Mouse (Mus musculus): ENCODE results near the gene Fance. TPM values are rescaled to one million over a fixed set of nuclear protein-coding genes. Genes with fewer than 3 reads are reported as not detected.
"Not testable (repeated sequence)": the region's sequence is repeated elsewhere in the genome, so short reads cannot be mapped to it uniquely, and the experiment has no call there.

Gene Fance
- polyA plus RNA-seq, 1 experiment from 2014 or later, result 21.9 TPM

DNA sequence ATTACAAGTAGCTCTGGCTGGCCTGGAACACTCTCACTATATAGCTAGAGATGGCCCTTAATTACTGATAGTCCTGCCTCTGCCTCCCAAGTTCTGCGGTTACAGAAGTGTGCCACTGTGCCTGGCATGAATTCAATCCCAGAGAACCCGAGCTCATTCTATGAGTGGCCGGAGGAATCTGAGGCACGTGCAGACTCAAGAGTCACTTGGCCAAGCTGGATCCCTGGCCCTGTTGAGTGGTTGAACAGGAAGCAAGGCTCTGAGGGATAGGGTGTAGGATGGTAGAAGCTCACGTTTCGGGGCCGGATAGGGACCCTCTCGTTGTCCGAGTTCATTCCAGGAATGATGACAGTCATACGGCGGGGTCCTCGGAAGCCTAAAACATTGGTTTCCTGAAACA, 42.6 kb downstream of the Fance start:
- H3K27ac ChIP-seq, result no peak overlapping the region
- no peaks in the 10 kb centered on the region for H3K9me3 ChIP-seq
- ATAC-seq (ENCODE audit: low FRiP score), result no peak
- H3K36me3 ChIP-seq, result no peaks in the 10 kb centered on the region
- H3K4me1 ChIP-seq (replicated peaks), result peaks cover 8% of the 10 kb centered on the region
- no peak overlapping the region for H3K4me3 ChIP-seq
- H3K27me3 ChIP-seq, result peaks cover 67% of the 10 kb centered on the region
- no peak overlapping the region for H3K4me2 ChIP-seq
- no peak overlapping the region for H3K9ac ChIP-seq
- 90% methylated on average over 12 of the region's 12 CpGs for WGBS

DNA sequence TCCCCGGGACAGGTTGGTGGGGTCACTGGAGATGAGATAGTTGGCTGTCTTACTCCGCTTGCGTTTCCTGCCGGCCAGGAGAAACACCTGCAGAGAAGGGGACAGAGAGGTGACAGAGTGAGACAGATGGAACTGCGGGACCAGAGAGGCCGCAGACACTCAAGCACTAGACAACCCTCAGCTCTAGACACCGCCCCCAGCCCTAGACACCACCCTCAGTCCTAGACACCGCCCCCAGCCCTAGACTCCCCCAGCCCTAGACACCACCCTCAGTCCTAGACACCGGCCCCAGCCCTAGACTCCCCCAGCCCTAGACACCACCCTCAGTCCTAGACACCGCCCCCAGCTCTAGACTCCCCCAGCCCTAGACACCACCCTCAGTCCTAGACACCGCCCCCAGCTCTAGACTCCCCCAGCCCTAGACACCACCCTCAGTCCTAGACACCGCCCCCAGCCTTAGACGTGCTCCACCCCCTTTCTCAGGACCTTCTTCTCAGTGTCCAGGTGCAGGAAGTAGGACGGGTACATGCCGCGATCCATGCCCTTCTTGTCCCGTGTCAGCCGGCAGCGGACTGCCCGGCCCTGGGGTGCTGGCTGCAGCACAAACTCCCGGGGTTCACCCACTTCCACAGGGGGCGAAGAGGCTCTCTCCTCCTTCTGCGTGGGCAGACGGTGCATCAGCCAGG, 45.4 kb downstream of the Fance start:
- WGBS, result 16% methylated on average over 21 of the region's 24 CpGs
- H3K27me3 ChIP-seq, result peaks cover 67% of the 10 kb centered on the region

DNA sequence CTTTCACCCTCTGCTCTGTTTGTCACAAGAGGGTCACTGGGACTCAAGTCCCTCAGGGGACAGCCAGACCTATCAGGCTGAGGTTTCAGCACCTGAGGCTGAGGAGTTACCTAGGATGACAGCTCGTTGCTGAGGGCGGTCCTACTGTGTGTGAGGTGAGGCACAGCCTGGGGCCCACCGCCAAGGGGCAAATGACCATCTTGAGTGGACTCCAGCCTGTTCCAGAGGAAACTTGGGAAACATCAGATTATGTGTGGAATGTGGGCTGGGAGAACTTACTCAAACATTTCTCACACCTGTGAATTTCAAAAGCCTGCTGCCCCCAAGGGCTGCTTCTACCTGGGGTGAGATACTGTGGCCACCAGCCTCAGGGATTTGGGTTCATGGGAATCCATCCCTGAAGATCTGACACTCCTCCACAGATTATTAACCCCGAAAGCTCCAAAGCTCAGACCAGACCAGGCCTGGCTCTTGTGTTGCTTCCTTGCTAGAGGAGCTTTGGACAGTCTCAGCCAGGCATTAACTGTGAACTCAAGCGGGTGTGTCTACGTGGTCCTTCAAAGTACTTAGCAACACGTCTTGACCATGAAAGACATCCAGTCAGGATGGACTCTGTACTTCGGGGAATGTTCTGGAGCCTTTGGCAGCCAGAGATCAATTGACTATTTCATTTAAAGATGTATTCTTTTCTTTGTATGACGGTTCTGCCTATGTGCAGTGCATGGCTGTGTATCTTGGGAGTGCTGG, 47.4 kb downstream of the Fance start:
- no peak for ATAC-seq (ENCODE audit: low FRiP score)
- Histone ChIP-seq H3K9me3 (no peaks in the 10 kb centered on the region), H3K4me1 (replicated peaks) (peaks cover 27% of the 10 kb centered on the region), H3K27me3 (peaks cover 83% of the 10 kb centered on the region), H3K36me3 (no peaks in the 10 kb centered on the region), H3K9ac (no peak overlapping the region), H3K4me3 (no peak overlapping the region), H3K4me2 (no peak overlapping the region), H3K27ac (no peak overlapping the region)
- 80% methylated on average over 9 of the region's 9 CpGs for WGBS

More for the DNA sequence above, 45.4 kb downstream of the Fance start:
- not testable (repeated sequence) for H3K36me3 ChIP-seq; H3K27ac ChIP-seq; ATAC-seq (ENCODE audit: low FRiP score); H3K9me3 ChIP-seq; H3K4me3 ChIP-seq; H3K4me2 ChIP-seq; H3K9ac ChIP-seq
- H3K4me1 ChIP-seq (replicated peaks), result peaks cover 17% of the 10 kb centered on the region

DNA sequence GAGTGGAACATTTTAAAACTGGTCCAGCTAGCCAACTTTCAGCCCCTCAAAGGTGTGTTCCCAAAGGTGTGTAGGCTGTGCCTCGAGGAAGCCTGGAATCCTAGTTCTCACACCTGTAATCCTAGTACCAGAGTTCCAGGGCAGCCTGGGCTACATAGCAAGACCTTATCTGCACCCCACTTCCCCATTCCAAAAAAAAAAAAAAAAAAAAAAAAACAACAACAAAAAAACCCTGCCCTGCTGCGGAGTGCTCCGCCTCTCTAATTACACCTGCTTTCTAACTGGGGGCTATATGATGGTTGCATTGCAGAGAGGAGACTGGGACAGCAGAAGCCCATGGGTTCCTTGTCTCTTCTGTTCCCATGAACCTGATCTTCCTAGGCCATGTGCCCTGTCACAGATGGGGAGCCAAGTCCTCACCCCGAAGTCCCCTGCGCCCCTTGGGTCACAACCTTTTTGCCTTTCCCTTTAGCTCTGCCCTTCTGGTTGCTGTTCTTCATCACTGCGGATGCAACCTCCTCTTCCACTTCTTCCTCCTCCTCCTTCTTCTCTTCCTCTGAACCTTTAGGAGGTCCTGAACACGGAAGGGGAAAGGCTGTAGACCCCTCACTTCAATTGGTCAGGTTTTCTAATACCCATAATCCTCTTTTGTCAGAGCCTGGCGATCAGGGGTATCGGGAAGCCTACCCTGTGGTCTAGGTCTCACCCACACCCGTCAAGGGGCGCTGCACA, 48.8 kb downstream of the Fance start:
- Histone ChIP-seq H3K4me2 (peak overlapping the region; percentile 57), H3K4me1 (replicated peaks) (peaks cover 27% of the 10 kb centered on the region), H3K27me3 (peaks cover 88% of the 10 kb centered on the region), H3K4me3 (peak overlapping the region; percentile 36), H3K9ac (peak overlapping the region; percentile 58; the same call in 1 of the 2 replicates), H3K27ac (no peak overlapping the region), H3K36me3 (no peaks in the 10 kb centered on the region), H3K9me3 (no peaks in the 10 kb centered on the region)
- WGBS, result 32% methylated on average over 11 of the region's 11 CpGs
- ATAC-seq (ENCODE audit: low FRiP score), result no peak

DNA sequence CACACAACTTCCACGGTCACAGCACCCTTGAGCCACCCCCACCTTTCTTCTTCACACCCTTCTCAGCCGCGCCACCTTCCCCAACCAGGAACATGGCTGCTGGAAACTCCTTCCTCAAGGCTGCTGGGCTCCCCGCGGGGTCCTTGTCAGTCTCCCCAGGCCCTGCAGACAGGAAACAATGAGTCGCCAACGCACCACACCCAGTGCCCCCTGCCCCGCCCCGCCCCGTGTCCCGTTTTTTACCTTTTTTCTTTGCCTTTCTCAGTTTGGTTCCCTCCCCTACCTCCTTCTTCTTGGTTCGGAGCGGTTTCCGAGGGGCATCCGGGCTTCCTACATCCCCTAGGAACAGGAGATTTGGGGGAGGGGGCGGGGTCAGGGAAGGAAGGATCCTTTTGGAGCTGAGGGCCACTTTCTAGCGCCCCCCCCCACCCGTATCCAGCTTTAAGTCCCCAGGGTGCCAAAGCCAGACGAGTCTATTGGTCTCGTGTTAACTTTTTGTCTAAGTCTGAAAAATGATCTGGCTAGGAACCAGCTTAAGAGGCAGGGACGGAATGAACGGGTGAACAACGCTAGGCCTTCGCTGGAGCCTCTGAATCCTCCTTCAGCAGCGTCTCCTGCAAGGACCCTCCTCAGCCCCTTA, 49.5 kb downstream of the Fance start:
- peak overlapping the region; percentile 57 for H3K4me2 ChIP-seq
- peak overlapping the region; percentile 36 for H3K4me3 ChIP-seq
- ATAC-seq (ENCODE audit: low FRiP score), result no peak
- H3K9ac ChIP-seq, result peak overlapping the region; percentile 58; the same call in 1 of the 2 replicates
- H3K27ac ChIP-seq, result no peak overlapping the region
- 1% methylated on average over 25 of the region's 25 CpGs for WGBS
- peaks cover 27% of the 10 kb centered on the region for H3K4me1 ChIP-seq (replicated peaks)
- H3K27me3 ChIP-seq, result peaks cover 86% of the 10 kb centered on the region
- H3K9me3 ChIP-seq, result no peaks in the 10 kb centered on the region
- H3K36me3 ChIP-seq, result no peaks in the 10 kb centered on the region

DNA sequence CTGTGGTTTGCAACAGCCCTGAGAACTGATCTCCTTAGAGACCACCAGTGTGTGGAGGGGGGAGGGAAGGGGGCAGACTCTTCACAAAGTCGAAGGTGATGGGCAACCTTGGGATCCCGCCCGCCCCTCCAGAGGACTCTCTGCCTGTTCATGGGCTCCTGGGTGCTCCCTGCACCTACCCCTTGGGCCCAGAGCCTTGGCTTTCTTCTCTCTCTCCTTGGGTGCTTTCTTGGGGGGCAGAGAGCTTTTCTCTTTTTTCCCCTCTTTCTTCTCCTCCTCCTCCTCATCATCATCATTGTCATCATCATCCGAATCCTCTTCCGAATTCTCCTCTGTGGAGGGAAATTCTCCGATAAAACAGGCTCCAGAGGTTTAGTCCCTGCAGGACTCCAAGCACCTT, 50.2 kb downstream of the Fance start:
- Histone ChIP-seq H3K36me3 (no peaks in the 10 kb centered on the region), H3K9me3 (no peaks in the 10 kb centered on the region), H3K4me2 (peak overlapping the region; percentile 57), H3K4me3 (no peak overlapping the region), H3K4me1 (replicated peaks) (peaks cover 27% of the 10 kb centered on the region), H3K27me3 (peaks cover 80% of the 10 kb centered on the region), H3K9ac (peak overlapping the region; percentile 58; the same call in 1 of the 2 replicates), H3K27ac (no peak overlapping the region)
- no peak for ATAC-seq (ENCODE audit: low FRiP score)
- 11% methylated on average over 6 of the region's 6 CpGs for WGBS

DNA sequence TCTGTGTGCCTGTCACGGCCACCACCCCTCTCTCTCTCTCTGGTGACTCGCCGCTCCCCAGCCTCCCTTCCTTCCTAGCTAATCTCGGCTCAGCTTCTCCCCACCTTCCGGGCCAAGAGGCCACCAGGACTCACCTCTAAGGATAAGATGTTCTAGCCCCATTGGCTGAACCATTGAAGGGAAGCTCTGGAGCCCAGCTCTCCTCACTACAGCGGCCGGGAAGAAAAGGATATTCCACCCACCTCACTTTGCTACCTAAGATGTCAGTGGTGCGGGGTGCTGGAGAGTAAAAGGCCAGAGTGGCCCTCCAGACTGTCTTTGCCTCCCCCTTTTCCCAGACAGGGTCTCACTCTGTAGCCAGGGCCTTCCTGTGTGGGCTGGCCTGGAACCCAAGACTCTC, 51.8 kb downstream of the Fance start, which contains the start of gene Tulp1:
TSS of gene Tulp1 (minus strand) at position 101 of the 400 bp plus-strand sequence.
- WGBS, result 34% methylated on average over 8 of the region's 8 CpGs
- Histone ChIP-seq H3K9ac (peak within 1 kb of the TSS; percentile 49), H3K27me3 (peaks cover 64% of the 10 kb centered on the region), H3K4me2 (peak within 1 kb of the TSS; percentile 41), H3K9me3 (no peaks in the 10 kb centered on the region), H3K4me1 (replicated peaks) (peaks cover 27% of the 10 kb centered on the region), H3K4me3 (peak within 1 kb of the TSS; percentile 22), H3K27ac (no peak within 1 kb of the TSS), H3K36me3 (no peaks in the 10 kb centered on the region)
- no peak for ATAC-seq (ENCODE audit: low FRiP score)

DNA sequence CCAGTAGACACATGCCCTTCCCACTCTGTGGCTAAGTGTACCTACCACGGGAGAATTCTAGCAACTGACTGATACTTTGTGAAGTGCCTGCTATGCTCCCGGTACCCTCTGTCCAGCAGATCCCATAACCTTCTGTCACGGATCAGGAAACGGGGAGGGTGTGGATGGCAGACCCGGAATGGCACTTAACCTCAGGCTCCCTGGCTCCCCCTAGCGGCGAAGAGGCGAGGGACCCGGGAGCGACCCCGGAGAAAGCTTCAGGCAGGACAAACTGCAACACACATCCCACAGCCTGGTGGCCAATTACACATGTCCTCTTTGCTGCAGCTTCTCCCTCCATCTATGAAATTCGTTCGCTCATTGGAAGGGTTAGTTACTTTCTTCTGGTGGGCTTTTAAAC, 55.1 kb downstream of the Fance start:
- Histone ChIP-seq H3K27me3 (peaks cover 36% of the 10 kb centered on the region), H3K4me3 (no peak overlapping the region)

DNA sequence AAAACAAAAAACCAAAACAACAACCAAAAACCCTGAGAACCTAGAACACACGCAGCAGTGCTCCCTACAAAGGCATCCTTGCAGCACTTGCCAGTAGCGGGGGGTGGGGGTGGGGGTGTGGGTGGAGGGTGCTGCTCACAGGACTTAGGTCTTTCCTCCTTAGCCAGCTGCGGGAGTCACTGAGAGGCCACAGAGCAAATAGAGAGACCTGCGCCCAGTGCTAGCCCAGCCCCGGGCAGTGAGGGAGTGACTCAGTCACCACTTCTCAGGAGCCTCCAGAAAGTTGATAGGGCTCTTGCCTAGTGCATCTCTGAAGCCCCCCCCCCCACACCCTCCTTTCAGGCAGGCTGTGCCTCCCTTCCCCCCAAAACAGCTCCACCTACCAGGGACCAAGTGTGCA, 55.7 kb downstream of the Fance start:
- no peak for ATAC-seq (ENCODE audit: low FRiP score)
- Histone ChIP-seq H3K27ac (no peak overlapping the region), H3K4me2 (no peak overlapping the region), H3K9ac (no peak overlapping the region), H3K4me1 (replicated peaks) (peaks cover 7% of the 10 kb centered on the region), H3K36me3 (no peaks in the 10 kb centered on the region), H3K27me3 (peaks cover 36% of the 10 kb centered on the region), H3K4me3 (no peak overlapping the region), H3K9me3 (no peaks in the 10 kb centered on the region)
- WGBS, result 77% methylated on average over 5 of the region's 5 CpGs

More for the DNA sequence above, 55.1 kb downstream of the Fance start:
- ATAC-seq (ENCODE audit: low FRiP score), result no peak
- no peak overlapping the region for H3K9ac ChIP-seq
- H3K4me1 ChIP-seq (replicated peaks), result peaks cover 13% of the 10 kb centered on the region
- 7% methylated on average over 13 of the region's 13 CpGs for WGBS
- no peaks in the 10 kb centered on the region for H3K36me3 ChIP-seq
- H3K27ac ChIP-seq, result no peak overlapping the region
- H3K4me2 ChIP-seq, result no peak overlapping the region
- H3K9me3 ChIP-seq, result no peaks in the 10 kb centered on the region

DNA sequence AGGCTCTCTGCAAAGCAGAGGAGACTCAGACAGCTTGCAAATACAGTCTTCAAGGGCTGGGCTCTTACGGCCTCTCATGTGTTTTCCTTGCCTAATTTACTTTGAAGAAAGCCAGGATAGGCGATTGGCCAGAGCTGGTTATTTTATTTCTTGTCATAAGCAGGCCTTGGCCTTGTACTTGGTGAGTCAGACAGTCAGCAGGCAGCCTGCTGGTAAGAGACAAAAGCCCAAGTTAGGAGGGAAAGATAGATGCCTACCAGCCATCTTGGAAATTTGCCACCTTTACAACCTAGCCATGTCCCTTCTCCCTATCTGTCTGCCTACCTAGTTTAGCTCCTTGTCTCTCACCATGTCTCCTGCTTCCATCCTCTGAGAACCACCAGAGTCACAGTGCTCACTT, 58.0 kb downstream of the Fance start:
- ATAC-seq (ENCODE audit: low FRiP score), result no peak
- H3K36me3 ChIP-seq, result no peaks in the 10 kb centered on the region
- no peaks in the 10 kb centered on the region; the same call in 1 of the 2 replicates for H3K4me1 ChIP-seq (replicated peaks)
- no peak overlapping the region for H3K27ac ChIP-seq
- no peaks in the 10 kb centered on the region for H3K9me3 ChIP-seq
- no peak overlapping the region for H3K4me2 ChIP-seq
- H3K9ac ChIP-seq, result no peak overlapping the region
- H3K4me3 ChIP-seq, result no peak overlapping the region
- H3K27me3 ChIP-seq, result peaks cover 38% of the 10 kb centered on the region
- WGBS, result 67% methylated on average over 2 of the region's 2 CpGs

DNA sequence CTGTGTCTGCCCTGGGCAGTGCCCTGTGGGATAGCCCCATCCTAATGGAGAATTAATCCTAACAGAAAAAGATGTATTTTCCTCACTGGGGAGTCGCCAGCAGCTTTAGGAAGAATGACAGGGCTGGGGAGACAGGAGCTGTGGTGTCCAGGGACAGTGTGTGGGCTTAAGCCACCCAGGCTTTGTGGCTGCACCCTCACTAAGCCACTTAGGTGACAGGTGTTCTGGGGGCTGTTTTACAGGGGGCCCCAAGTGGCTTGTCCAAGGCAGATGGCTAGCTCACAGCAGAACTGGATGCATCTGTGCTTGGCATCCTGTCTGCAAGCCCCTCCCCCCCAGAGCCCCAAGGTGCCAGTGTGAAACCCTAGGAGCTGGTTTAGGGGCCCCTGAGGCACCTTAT, 58.6 kb downstream of the Fance start:
- no peak overlapping the region for H3K27ac ChIP-seq
- no peak for ATAC-seq (ENCODE audit: low FRiP score)
- no peaks in the 10 kb centered on the region for H3K9me3 ChIP-seq
- H3K4me1 ChIP-seq (replicated peaks), result no peaks in the 10 kb centered on the region; the same call in 1 of the 2 replicates
- peaks cover 42% of the 10 kb centered on the region for H3K27me3 ChIP-seq
- WGBS, result 54% methylated on average over 1 of the region's 1 CpGs
- no peaks in the 10 kb centered on the region for H3K36me3 ChIP-seq
- no peak overlapping the region for H3K4me2 ChIP-seq
- no peak overlapping the region for H3K4me3 ChIP-seq
- no peak overlapping the region for H3K9ac ChIP-seq

DNA sequence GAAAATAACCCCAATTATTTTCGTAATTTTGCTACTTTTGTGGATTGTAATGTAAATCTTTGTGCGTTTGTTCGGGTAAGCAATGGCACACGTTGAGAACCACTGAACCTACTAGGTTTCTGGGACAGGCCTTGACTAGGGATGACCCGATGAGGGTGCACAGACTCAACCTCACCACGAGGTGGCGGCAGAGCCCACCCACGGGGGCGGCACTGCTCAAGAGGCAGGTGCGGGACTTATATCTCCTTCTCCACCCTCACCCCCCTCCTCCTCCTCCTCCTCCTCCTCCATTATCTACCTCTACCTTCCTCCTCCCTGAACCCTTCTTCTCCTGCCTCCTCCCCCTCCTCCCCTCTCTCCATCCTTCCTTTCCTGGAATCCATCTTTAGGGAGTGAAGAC, 60.5 kb downstream of the Fance start:
- no peak overlapping the region for H3K4me3 ChIP-seq
- H3K4me2 ChIP-seq, result no peak overlapping the region
- H3K27me3 ChIP-seq, result peaks cover 43% of the 10 kb centered on the region
- 11% methylated on average over 10 of the region's 10 CpGs for WGBS
- H3K27ac ChIP-seq, result no peak overlapping the region
- no peak overlapping the region for H3K9ac ChIP-seq
- no peaks in the 10 kb centered on the region for H3K9me3 ChIP-seq
- H3K36me3 ChIP-seq, result no peaks in the 10 kb centered on the region
- no peaks in the 10 kb centered on the region; the same call in 1 of the 2 replicates for H3K4me1 ChIP-seq (replicated peaks)
- ATAC-seq (ENCODE audit: low FRiP score), result no peak
